Mouse (Mus musculus) kidney, adult 18-20 months (tissue): ENCODE data around the gene Egfl8.

ENCODE experiments used
- DNase-seq: peaks from one replicate; pipeline ENCODE4 v3.0.0; 2021

Egfl8 gene

GRCm38 (mm10) chr17:34648141-34648890 is 32.5 kb upstream of the Egfl8 start:
- DNase-seq, result no peak

DNA sequence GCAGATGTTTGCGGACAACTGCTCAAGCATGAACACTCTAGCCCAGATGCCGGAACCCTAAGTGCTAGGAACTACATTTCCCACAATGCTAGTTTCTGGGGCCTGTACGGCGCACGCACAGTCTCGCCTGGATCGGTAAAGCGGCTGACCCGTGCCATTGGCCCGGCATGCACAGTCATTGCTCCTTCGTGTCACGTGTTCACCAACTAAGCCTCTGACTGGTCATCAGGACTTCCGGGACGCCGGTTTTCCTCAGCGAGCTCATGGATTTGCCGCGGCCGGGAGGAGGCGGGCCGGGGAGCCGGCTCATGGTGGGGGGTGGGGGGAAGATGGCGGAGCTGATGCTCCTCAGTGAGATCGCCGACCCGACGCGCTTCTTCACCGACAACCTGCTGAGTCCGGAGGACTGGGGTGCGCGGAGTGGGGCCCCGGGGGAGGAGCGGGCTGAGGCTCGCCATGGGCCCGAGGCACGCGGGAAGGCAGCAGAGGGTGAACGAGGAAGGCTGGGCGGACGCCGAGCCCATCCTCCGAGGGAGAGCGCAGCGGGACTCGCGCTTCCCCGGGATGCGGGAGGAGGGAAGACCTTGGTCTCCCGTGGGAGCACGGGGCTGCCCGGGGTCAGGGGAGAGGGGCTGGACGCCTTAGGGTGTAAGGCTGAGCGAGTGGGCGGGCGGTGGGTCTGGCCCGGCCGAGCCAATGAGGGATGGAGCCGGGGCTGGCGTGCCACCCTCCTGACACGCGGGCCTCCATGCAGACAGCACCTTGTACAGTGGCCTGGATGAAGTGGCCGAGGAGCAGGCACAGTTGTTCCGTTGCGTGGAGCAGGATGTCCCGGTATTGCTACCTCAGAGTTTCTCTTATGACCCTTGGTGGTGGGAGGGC is 31.4 kb upstream of the Egfl8 start, which contains the start of gene Atf6b:
Gene Atf6b (plus strand): TSS at position 241 of the 882 bp plus-strand sequence.
- DNase-seq, result peak; percentile 92

DNA sequence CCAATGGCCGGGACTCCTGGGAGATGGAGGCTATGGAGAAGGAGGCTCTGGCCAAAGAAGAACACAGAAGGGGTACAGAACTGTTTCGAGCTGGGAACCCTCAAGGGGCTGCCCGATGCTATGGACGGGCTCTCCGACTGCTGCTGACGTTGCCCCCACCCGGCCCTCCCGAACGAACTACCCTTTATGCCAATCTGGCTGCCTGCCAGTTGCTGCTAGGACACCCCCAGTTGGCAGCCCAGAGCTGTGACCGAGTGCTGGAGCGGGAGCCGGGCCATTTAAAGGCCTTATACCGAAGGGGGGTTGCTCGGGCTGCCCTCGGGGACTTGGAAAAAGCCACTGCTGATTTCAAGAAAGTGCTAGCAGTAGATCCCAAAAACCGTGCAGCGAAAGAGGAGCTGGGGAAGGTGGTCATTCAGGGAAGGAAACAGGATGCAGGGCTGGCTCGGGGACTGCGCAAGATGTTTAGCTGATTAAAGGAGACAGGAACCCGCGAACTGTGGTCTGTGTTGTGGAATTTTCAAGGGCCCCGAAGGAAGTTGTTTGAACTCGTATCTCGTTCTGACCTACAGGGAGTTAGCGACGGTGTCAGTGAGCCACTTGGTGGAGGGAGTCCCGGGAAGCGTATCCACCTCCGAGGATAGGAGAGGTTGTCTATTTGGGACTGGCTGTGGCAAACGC is 30.2 kb upstream of the Egfl8 start:
- DNase-seq, result no peak

DNA sequence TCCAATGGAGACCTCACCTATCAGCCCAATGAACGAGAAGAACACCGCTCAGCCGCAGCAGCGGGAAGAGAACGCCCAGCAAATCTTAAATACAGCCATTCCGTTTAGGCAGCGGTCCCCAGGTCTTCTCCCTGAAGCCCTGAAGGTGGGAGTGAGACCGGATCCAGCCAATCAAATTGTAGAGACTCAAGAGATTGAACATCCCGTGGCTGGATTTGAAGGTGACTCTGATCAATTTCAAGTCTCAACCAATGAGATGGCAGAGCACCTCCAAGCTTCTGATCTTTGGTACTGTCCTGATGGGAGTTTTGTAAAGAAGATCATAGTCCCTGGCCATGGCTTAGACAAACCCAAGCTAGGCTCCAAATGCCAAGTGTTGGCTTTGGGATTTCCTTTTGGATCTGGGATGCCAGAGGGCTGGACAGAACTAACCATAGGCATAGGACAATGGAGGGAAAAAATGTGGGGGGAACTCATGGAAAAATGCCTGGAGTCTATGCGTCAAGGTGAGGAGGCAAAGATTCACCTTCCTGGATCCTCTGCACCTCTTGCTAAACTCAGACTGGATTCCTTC is 29.6 kb upstream of the Egfl8 start:
- DNase-seq, result no peak

- DNase-seq, result peak; percentile 98
These were observed 28.8 kb upstream of the Egfl8 start, which contains the start of gene Fkbpl for GRCm38 (mm10) chr17:34644608-34645007. Fkbpl (plus strand) TSS chr17:34644764.

- DNase-seq, result peak; percentile 18
These were observed 28.2 kb upstream of the Egfl8 start for GRCm38 (mm10) chr17:34643944-34644343.

DNA sequence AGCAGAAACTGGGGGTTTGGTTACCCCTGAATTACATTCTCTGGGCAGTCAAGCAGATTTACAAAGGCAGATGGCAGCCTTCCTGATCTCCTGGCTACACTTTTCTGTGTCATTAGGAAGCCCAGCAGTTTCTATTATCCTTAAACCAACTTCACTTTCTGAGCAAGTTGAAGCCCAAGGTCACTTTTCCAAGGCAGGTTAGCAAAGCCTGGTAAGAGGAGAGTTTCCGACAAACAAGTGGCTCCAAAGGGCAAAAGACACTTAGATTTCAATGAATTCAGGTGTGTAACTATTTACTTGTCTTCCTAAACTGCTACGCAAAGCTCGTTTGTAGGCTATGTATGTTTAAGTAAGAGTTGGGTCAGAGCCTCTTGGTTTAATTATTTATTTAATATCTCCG is 27.6 kb upstream of the Egfl8 start:
- DNase-seq, result no peak

DNA sequence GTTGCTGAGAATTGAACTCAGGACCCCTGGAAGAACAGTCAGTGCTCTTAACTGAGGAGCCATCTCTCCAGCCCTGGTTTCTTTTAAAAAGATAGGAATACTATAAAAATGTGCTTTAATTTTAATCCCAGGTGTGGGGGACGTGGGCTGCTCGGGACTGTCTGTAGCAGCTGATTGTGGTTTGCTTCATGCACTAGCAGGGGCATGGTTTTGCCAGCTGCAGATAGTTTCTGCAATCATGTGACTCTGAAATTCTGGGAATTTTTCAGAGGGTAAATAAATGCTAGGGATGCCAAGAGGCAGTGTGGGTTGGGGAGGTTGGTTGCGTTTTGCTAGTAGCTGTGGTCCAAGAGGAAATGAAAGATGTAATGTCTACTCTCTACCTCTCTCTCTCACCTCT is 26.2 kb upstream of the Egfl8 start:
- no peak for DNase-seq

DNA sequence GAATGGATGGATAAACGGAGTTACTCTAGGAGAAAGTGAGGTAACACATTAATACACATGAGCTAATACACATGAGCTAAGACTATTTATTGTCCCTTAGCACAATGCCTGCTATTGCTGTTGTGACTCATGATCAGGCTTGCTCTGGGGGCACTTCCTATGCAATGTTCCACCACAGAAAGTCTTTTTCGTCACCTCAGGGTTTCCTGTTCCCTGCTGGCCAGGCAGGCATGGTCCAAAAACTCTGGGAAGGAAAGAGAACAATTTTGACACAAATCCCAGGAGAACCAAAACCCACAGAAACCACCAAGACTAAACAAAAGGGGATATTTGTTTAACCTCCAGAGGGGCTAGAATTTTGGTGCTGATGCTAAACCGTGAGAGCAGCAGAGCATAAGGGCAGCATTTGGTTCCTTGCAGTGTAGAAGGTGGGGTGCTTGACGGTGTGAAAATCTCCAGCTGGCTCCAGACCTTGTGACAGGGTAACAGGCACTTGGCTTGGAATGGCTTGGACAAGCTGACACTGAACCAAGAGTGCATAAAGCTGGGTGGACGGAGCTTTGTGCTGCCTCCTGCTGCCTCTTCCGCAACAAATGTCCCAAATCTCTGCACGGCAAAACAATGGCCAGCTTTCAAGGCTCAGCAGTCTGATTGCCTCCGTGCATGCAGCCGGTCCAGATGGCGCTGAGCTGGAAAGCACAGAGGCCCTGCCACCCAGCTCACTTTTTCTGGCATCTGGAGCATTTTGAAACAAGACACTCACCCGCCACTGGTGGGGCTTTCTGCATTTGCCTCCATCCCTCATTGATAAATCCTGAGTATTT is 25.2 kb upstream of the Egfl8 start:
- DNase-seq, result peak; percentile 36

DNA sequence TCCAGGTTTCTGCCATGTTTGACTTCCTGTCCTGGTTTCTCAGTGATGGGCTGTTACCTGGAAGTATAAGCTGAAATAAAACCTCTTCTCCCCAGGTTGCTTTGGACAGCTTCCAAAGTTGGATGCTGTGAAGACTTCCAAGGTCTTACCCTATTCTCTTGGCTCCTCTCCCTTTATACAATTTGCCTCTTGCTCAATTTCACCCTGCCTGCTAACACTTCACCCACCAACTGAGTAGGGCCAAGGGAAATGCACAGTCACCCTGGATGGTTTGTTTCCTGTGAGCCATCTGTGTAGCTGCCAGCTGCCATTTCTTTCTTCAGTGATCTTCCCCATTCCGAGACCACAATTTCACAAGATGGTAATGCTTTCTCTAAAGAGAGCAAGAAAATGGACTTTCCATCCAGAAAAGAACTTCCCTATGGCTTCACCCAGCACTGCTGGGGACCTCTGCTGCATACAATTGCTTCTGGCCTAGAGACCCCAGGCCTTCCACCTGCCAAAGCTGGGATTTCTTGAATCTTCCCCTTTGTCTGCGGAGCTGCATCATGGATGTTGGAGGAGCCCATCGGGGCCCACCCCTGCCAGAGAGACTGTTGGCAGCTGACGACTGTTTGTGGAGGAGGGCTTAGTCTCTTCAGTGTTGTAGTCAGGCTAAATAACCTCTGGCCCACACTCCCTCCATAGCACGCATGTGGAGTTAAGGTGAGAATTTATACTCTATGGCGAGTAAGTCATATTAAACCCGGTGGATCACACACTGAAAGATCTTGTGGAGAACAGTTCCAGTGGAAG is 23.9 kb upstream of the Egfl8 start:
- no peak for DNase-seq

GRCm38 (mm10) chr17:34637459-34637858 is 21.7 kb upstream of the Egfl8 start:
- DNase-seq, result no peak

DNA sequence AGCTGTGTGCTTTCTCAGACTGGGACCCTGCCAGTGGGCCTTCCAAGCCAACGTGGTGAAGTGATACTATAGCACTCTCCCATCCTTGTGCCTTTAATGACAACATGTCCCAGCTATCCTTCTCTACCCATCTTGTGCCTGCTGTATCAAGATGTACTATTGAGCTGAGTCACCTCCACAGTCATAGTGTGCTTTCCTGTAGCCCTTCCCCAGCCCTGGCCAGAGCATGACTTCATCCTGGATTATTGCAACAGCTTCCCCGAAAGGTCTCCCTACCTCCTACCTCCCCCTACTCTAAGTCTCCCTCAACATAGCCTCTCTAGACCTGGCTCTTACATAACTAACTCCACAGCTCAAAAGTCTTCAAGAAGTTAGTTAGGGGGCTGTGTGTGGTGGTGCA is 19.9 kb upstream of the Egfl8 start:
- DNase-seq, result no peak

DNA sequence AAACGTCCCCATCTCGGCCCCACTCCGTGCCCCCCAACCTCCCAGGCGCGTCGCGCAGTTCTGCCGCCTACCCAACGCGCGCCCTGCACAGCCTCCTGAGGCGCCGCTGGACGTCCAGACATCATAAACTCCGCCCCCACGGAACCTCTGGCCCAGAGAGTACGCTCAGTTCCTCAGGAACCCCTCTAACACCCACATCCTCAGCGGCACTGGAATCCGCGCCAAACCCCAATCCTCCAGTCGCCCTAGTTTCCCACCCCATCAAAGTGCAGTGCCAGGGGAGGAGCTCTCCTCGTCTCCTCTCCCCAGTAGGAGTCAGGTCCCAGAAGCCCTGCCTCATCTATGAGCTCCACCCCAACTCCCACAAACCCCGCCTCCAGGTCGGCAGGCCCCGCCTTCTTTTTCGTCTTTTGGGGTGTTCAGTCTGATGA is 16.5 kb upstream of the Egfl8 start:
- DNase-seq, result peak; percentile 90

- DNase-seq, result no peak
These were observed 15.9 kb upstream of the Egfl8 start for GRCm38 (mm10) chr17:34631647-34632046.

- no peak for DNase-seq
These were observed 15.1 kb upstream of the Egfl8 start for GRCm38 (mm10) chr17:34630761-34631301.

GRCm38 (mm10) chr17:34629796-34630603 is 14.2 kb upstream of the Egfl8 start:
- DNase-seq, result no peak

DNA sequence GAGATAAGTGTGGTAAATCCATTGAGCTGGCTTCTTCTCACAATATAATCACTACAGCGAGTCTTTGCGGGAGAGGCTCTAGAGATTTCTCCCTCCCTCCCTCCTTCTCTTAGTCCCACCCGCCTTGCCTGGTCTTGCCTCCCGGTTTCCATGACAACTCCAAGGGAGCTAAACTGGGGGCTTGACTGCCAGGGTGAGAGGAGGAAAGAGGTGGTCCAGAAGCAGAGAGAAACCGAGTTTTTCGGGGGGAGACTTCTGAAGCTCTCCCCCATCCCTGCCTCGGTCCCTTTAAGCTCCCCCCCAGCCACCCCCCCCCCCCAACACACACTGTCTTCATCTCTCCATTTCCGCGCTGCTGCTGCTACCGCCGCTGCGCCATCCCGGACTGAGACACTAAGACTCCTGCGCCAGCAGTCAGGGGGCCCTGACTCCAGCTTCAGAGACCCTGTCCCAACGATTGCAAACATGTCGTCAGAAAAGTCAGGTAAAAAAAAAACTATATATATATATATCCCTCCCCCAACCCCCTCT is 13.5 kb upstream of the Egfl8 start, which contains the start of gene Prrt1:
Gene Prrt1 (plus strand): TSS at position 313 of the 531 bp plus-strand sequence.
- DNase-seq, result no peak

DNA sequence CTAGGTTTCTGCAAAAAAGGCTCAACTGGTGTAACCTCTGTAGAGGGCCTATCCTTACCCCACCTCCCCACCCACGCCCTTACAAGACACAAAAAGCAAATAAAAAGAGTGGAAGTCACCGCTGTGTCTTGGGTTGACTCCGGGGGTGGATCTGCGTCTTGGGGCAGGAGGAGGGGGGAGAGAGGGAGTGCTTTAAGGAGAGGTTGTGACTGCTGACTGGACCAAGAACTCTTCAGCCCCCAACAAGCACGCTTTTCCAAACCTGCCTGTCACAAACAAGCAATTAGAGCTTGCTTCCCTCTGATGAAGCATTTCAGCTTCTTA is 12.8 kb upstream of the Egfl8 start:
- no peak for DNase-seq

GRCm38 (mm10) chr17:34627943-34628643 is 12.3 kb upstream of the Egfl8 start, which contains the start of gene Ppt2:
Ppt2 (minus strand) TSS chr17:34628510.
- peak; percentile 79 for DNase-seq
